Mouse (Mus musculus): ENCODE results near the gene Cnksr1.

Gene Cnksr1

DNA sequence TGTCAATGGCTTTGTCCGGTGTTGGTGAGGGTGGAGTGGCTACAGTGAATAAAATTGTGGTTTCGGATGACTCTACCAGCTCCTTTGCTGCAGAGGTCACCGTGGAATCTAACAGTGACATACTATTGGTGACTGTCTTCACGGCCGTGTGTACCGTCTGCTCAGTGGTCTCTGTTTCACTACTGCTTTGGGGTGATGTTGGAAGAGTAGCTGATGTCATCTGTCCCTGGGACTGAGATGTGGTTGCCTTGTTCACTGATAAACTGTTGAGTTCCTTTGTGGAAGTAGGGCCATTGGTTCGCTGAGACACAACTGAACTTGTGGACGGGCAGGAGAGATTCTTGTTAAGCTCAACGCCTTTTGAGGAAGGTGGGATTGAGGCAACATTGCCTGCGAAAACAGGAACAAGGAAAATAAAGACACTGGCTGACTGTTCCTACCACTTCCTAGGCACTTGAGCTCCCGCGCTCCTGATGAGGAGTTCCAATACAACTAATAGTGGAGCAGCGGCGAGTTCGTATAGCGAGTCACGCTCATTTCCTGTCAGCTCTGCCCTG, 34.8 kb downstream of the Cnksr1 start:
- no peak for DNase-seq (ENCODE audit: extremely low spot score, low read depth, low spot score)

DNA sequence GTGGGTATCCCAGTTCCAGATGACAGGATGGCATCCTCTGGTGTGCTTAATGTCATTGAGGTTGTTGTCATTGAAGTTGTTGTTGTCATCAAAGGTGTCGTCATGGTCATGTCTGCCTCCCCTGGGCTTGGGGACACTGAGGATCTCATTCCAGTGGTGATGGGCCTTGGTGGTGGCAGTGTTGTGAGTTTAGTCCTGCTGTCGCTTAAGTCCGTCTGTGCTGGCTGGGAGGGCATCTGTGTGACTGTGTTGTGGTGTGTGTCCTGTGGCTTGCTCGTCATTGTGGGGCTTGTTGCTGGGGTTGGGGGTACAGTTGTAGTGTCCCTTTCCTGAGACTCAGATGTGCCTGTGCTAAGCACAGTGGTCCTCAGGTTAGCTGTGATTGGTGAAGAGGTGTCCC, 35.3 kb downstream of the Cnksr1 start, which contains the start of gene Gm7534:
TSS of gene Gm7534 (minus strand) at position 101 of the 400 bp plus-strand sequence.
- DNase-seq (ENCODE audit: extremely low spot score, low read depth, low spot score), result no peak

GRCm38 (mm10) chr4:134199371-134199770, 38.8 kb downstream of the Cnksr1 start:
- no peak for DNase-seq (ENCODE audit: extremely low spot score, low read depth, low spot score)

DNA sequence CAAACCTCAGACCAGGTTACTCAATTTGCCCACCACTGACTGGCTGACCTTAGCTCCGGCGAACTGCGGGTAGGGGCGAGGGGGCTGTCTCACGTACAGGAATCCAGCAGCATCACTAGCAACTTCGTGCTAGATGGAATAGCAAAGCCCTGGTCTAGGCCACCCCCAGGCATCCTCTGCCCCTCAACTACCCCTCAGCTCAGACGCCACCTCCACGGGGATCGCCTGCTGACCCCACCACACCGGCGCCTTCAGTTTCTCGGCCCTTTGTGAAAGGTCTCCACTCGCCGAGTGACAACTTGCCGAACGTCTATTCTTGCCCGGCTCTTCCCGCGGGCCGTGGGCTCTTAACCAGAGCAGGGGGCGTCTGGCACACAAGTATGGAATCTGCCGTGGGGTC, 51.9 kb downstream of the Cnksr1 start:
- DNase-seq (ENCODE audit: extremely low spot score, low read depth, low spot score), result no peak

DNA sequence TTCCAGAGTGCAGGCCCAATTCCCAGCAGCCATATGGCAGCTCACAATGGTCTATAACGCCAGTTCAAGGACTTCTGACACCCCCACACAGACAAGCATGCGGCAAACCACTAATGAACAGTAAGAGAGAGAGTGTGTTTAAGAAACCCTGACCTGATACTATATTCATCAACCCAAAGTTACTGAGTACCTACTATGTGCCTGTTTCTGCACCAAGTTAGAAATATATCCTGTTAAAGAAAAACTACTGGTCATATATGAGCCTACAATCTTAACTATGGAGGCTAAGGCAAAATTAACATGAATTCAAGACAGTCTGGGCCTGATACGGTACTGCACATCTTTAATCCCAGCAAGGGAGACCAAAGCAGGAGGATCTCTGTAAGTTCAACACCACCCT, 52.6 kb downstream of the Cnksr1 start:
- no peak for DNase-seq (ENCODE audit: extremely low spot score, low read depth, low spot score)

GRCm38 (mm10) chr4:134183711-134184110, 54.5 kb downstream of the Cnksr1 start:
- DNase-seq (ENCODE audit: extremely low spot score, low read depth, low spot score), result no peak

- no peak for DNase-seq (ENCODE audit: extremely low spot score, low read depth, low spot score)
Measured at GRCm38 (mm10) chr4:134181825-134182224, 56.4 kb downstream of the Cnksr1 start.

GRCm38 (mm10) chr4:134181112-134181511, 57.1 kb downstream of the Cnksr1 start:
- no peak for DNase-seq (ENCODE audit: extremely low spot score, low read depth, low spot score)
